Mouse (Mus musculus) CH12.LX (cell line): ENCODE results near the gene Ndufb3. TPM values are rescaled to one million over a fixed set of nuclear protein-coding genes. Genes with fewer than 3 reads are reported as not detected.

Source experiments
- DNase-seq: peaks from one replicate; pipeline ENCODE4 v3.0.0-alpha.2; 2013; ENCODE audit errors: extremely low read depth
- H3K27ac ChIP-seq: 2 replicates; pipeline ENCODE4 v1.5.1; 2012; ENCODE audit warnings: low read depth, mild to moderate bottlenecking, control low read depth, moderate library complexity; ENCODE audit not compliant: insufficient read depth
- H3K27me3 ChIP-seq: replicated peaks from 2 replicates; pipeline ENCODE3; 2012; ENCODE audit warnings: inconsistent platforms
- H3K36me3 ChIP-seq, 2 experiments: replicated peaks in 1 of 2; 2 replicates each; pipeline versions ENCODE3 to v1.6.1; 2012; ENCODE audit warnings: inconsistent platforms in 1 of 2, low read length in 1 of 2, mild to moderate bottlenecking in 1 of 2, mixed read lengths in 1 of 2, moderate library complexity in 1 of 2; ENCODE audit not compliant: control insufficient read depth in 1 of 2, insufficient read depth in 1 of 2
- H3K4me1 ChIP-seq, 2 experiments: 2 replicates each; pipeline ENCODE4 v1.6.1; 2012; ENCODE audit warnings: inconsistent platforms in 1 of 2, moderate library complexity in 1 of 2; ENCODE audit not compliant: insufficient read depth in 2 of 2, control insufficient read depth in 1 of 2
- H3K4me2 ChIP-seq: 2 replicates; pipeline ENCODE4 v1.6.1; 2012; ENCODE audit warnings: low read depth, mild to moderate bottlenecking, control low read depth; ENCODE audit not compliant: poor library complexity, insufficient read depth, severe bottlenecking
- H3K4me3 ChIP-seq, 3 experiments: fragments of 150-350 bp in 1 of 3; sonication (generic) in 1 of 3; replicated peaks in 1 of 3; 2 replicates each; pipeline versions ENCODE3 to v1.5.1; 2011 to 2012; ENCODE audit warnings: low read depth in 2 of 3, low read length in 2 of 3, mild to moderate bottlenecking in 2 of 3, moderate library complexity in 2 of 3, control low read depth in 1 of 3, improper control_type of control experiment in 1 of 3, inconsistent platforms in 1 of 3, mixed read lengths in 1 of 3; ENCODE audit not compliant: poor library complexity in 1 of 3
- H3K79me2 ChIP-seq: replicated peaks from 2 replicates; pipeline ENCODE4 v1.6.1; 2012; ENCODE audit warnings: mild to moderate bottlenecking, moderate library complexity; ENCODE audit not compliant: control insufficient read depth, poor library complexity, insufficient read depth, severe bottlenecking; ENCODE audit errors: extremely low read depth
- H3K9ac ChIP-seq: 2 replicates; pipeline ENCODE4 v1.6.1; 2012; ENCODE audit warnings: low read depth, mild to moderate bottlenecking, control low read depth, moderate library complexity; ENCODE audit not compliant: insufficient read depth
- H3K9me3 ChIP-seq: replicated peaks from 2 replicates; pipeline ENCODE3; 2012; ENCODE audit warnings: low read length, inconsistent platforms, mixed read lengths
- BHLHE40 ChIP-seq: IDR thresholded peaks from 2 replicates; pipeline ENCODE4 v1.6.1; 2011; ENCODE audit warnings: mild to moderate bottlenecking, low read depth, low read length, improper control_type of control experiment
- CTCF ChIP-seq, 2 experiments: IDR thresholded peaks in 1 of 2; conservative IDR thresholded peaks in 1 of 2; 2 replicates each; pipeline ENCODE4 v1.5.1; 2011 to 2012; ENCODE audit warnings: low read depth in 2 of 2, low read length in 2 of 2, improper control_type of control experiment in 1 of 2, inconsistent platforms in 1 of 2, mild to moderate bottlenecking in 1 of 2, moderate library complexity in 1 of 2
- E2F4 ChIP-seq: IDR thresholded peaks from 2 replicates; pipeline ENCODE4 v1.6.1; 2011; ENCODE audit warnings: low read depth, low read length, improper control_type of control experiment; ENCODE audit not compliant: insufficient replicate concordance
- ELF1 ChIP-seq: IDR thresholded peaks from 2 replicates; pipeline ENCODE4 v1.6.1; 2014; ENCODE audit warnings: low read depth, mild to moderate bottlenecking, inconsistent platforms, low read length, improper control_type of control experiment
- JUN ChIP-seq: IDR thresholded peaks from 2 replicates; pipeline ENCODE4 v1.6.1; 2011; ENCODE audit warnings: low read depth, mild to moderate bottlenecking, low read length, improper control_type of control experiment, moderate library complexity; ENCODE audit not compliant: insufficient read depth
- KAT2A ChIP-seq: IDR thresholded peaks from 2 replicates; pipeline ENCODE4 v1.6.1; 2012; ENCODE audit warnings: low read length, improper control_type of control experiment, inconsistent platforms; ENCODE audit not compliant: insufficient replicate concordance
- MAX ChIP-seq: IDR thresholded peaks from 2 replicates; pipeline ENCODE4 v1.6.1; 2011; ENCODE audit warnings: low read length, improper control_type of control experiment
- MAZ ChIP-seq: IDR thresholded peaks from 2 replicates; pipeline ENCODE4 v1.6.1; 2012; ENCODE audit warnings: low read depth, mild to moderate bottlenecking, inconsistent platforms, low read length, improper control_type of control experiment, moderate library complexity
- MXI1 ChIP-seq: IDR thresholded peaks from 2 replicates; pipeline ENCODE4 v1.6.1; 2011; ENCODE audit warnings: mild to moderate bottlenecking, low read depth, low read length, improper control_type of control experiment
- MYC ChIP-seq: IDR thresholded peaks from 2 replicates; pipeline ENCODE4 v1.6.1; 2011; ENCODE audit warnings: low read depth, mild to moderate bottlenecking, improper control_type of control experiment, low read length
- POLR2A ChIP-seq: IDR thresholded peaks from 2 replicates; pipeline ENCODE4 v1.6.1; 2011; ENCODE audit warnings: low read depth, mild to moderate bottlenecking, improper control_type of control experiment, low read length
- RAD21 ChIP-seq: IDR thresholded peaks from 2 replicates; pipeline ENCODE4 v1.6.1; 2011; ENCODE audit warnings: low read depth, mild to moderate bottlenecking, low read length, improper control_type of control experiment, moderate library complexity
- SIN3A ChIP-seq: IDR thresholded peaks from 2 replicates; pipeline ENCODE4 v1.6.1; 2012; ENCODE audit warnings: low read length, improper control_type of control experiment, inconsistent platforms
- TBP ChIP-seq: conservative IDR thresholded peaks from 2 replicates; pipeline ENCODE4 v1.6.1; 2011; ENCODE audit warnings: low read depth, low read length, improper control_type of control experiment
- TCF12 ChIP-seq: IDR thresholded peaks from 2 replicates; pipeline ENCODE4 v1.6.1; 2014; ENCODE audit warnings: low read depth, mild to moderate bottlenecking, inconsistent platforms, low read length, improper control_type of control experiment
- ZC3H11A ChIP-seq: IDR thresholded peaks from 2 replicates; pipeline ENCODE4 v1.6.1; 2012; ENCODE audit warnings: low read depth, mild to moderate bottlenecking, inconsistent platforms, low read length, improper control_type of control experiment
- ZKSCAN1 ChIP-seq: IDR thresholded peaks from 2 replicates; pipeline ENCODE4 v1.6.1; 2012; ENCODE audit warnings: low read depth, inconsistent platforms, low read length, improper control_type of control experiment, borderline replicate concordance
- dilution Hi-C: fragments of 300-500 bp; cut with MboI; formaldehyde crosslinking; loops from 2 replicates; pipeline ENCODE4 v1.14.3; 2020; ENCODE audit warnings: low sequenced_read_pairs; ENCODE audit not compliant: extremely low pct_unique_long_range_greater_than_20kb, extremely low pct_ligation_motif_present
- in situ Hi-C: fragments of 300-500 bp; cut with MboI; formaldehyde crosslinking; loops from 3 replicates; pipeline ENCODE4 v1.14.3; 2019; ENCODE audit warnings: low sequenced_read_pairs, low pct_ligation_motif_present, low pct_unique_long_range_greater_than_20kb, mixed read lengths
- polyA plus RNA-seq: library from polyadenylated mRNA; unstranded; fragments of >175 nt; gene quantifications from 2 replicates; pipeline ENCODE4 v1.2.1, GENCODE M21; 2012; ENCODE audit warnings: low read depth; ENCODE audit not compliant: insufficient read length
- total RNA-seq, 2 experiments: library from RNA; depleted of rRNA; stranded (reverse); fragments of 300-350 nt in 1 of 2; fragments of >200 nt in 1 of 2; gene quantifications; 2 replicates each; pipeline ENCODE4 v1.2.3; 2012 to 2014

Ndufb3 gene
- total and polyA plus RNA-seq, 3 experiments, result 62.9 to 184 (median 139) TPM

GRCm38 (mm10) chr1:58582611-58583010 lies 3.6 kb upstream of the Ndufb3 start:
- no peak overlapping the region for H3K9ac ChIP-seq
- no peak overlapping the region for H3K27ac ChIP-seq
- no peak overlapping the region for H3K4me3 ChIP-seq
- H3K36me3 ChIP-seq, result no peaks in the 10 kb centered on the region
- DNase-seq, result no peak
- H3K79me2 ChIP-seq, result peaks cover 21% of the 10 kb centered on the region
- no peak overlapping the region for H3K4me2 ChIP-seq
- TF ChIP-seq MXI1, result no peak
- TF ChIP-seq SIN3A, result no peak
- no peak for TF ChIP-seq ZKSCAN1
- TF ChIP-seq BHLHE40, result no peak
- TF ChIP-seq E2F4, result no peak
- no peak for TF ChIP-seq TBP
- no peak for TF ChIP-seq MYC
- TF ChIP-seq MAZ, result no peak
- no peak for TF ChIP-seq POLR2A
- dilution Hi-C loops (no loop called here), in situ Hi-C loops (no loop called here)
- no peaks in the 10 kb centered on the region for H3K27me3 ChIP-seq
- peaks cover 0 to 13% of the 10 kb centered on the region in 2 experiments; a peak in 2 of 4 replicates for H3K4me1 ChIP-seq
- H3K9me3 ChIP-seq, result no peaks in the 10 kb centered on the region

GRCm38 (mm10) chr1:58584271-58584670 lies 1.9 kb upstream of the Ndufb3 start:
- Histone ChIP-seq H3K9me3 (no peaks in the 10 kb centered on the region), H3K27me3 (no peaks in the 10 kb centered on the region), H3K79me2 (peaks cover 23% of the 10 kb centered on the region), H3K36me3 (peaks cover 0 to 3% of the 10 kb centered on the region in 2 experiments), H3K27ac (no peak overlapping the region), H3K4me3 (no peak overlapping the region), H3K4me1 (peaks cover 0 to 14% of the 10 kb centered on the region in 2 experiments; a peak in 2 of 4 replicates), H3K4me2 (no peak overlapping the region), H3K9ac (no peak overlapping the region)
- TF ChIP-seq MAX, result no peak
- peak in 1 of 2 experiments; percentile 47; a peak in 2 of 4 replicates for TF ChIP-seq CTCF (conservative IDR thresholded peaks at IDR 0.05 in 1 of 2, IDR thresholded peaks at IDR 0.05 in 1 of 2; ENCODE audit: low read depth in 2 of 2, low read length in 2 of 2)
- no peak for TF ChIP-seq TCF12
- no peak for TF ChIP-seq TBP
- no peak for TF ChIP-seq ZC3H11A
- no peak for TF ChIP-seq ELF1
- TF ChIP-seq JUN, result no peak
- TF ChIP-seq RAD21, result peak; percentile 25
- TF ChIP-seq KAT2A, result no peak
- TF ChIP-seq BHLHE40, result no peak
- in situ Hi-C loops, result no loop called here
- dilution Hi-C loops, result no loop called here
- DNase-seq, result peak; percentile 17
